Mouse (Mus musculus) embryonic facial prominence, embryonic 15.5 days (tissue): ENCODE results near the gene Mgrn1. TPM values are rescaled to one million over a fixed set of nuclear protein-coding genes. Genes with fewer than 3 reads are reported as not detected.

ENCODE experiments used
- ATAC-seq: fragments of 200-750 bp; cut with Nextera tagmentation; 2 replicates; pipeline ENCODE4 v1.8.0; 2017; ENCODE audit warnings: low read depth, moderate TSS enrichment; ENCODE audit not compliant: insufficient number of reproducible peaks, low FRiP score, low TSS enrichment
- H3K27ac ChIP-seq: fragments of 300-500 bp; sonication (generic); replicated peaks from 2 replicates; pipeline ENCODE4 v1.5.1; 2015; ENCODE audit warnings: mild to moderate bottlenecking, inconsistent platforms
- H3K27me3 ChIP-seq: fragments of 300-500 bp; sonication (generic); 2 replicates; pipeline ENCODE4 v1.6.1; 2015; ENCODE audit warnings: inconsistent platforms
- H3K36me3 ChIP-seq: fragments of 300-500 bp; sonication (generic); 2 replicates; pipeline ENCODE4 v1.6.1; 2015; ENCODE audit warnings: mild to moderate bottlenecking, inconsistent platforms
- H3K4me1 ChIP-seq: fragments of 300-500 bp; sonication (generic); 2 replicates; pipeline ENCODE4 v1.6.1; 2015; ENCODE audit warnings: inconsistent platforms
- H3K4me2 ChIP-seq: fragments of 300-500 bp; sonication (generic); replicated peaks from 2 replicates; pipeline ENCODE4 v1.6.1; 2015; ENCODE audit warnings: mild to moderate bottlenecking, inconsistent platforms
- H3K4me3 ChIP-seq: fragments of 300-500 bp; sonication (generic); replicated peaks from 2 replicates; pipeline ENCODE4 v1.5.1; 2015; ENCODE audit warnings: mild to moderate bottlenecking, inconsistent platforms
- H3K9ac ChIP-seq: fragments of 300-500 bp; sonication (generic); 2 replicates; pipeline ENCODE4 v1.6.1; 2015; ENCODE audit warnings: inconsistent platforms
- H3K9me3 ChIP-seq: fragments of 300-500 bp; sonication (generic); replicated peaks from 2 replicates; pipeline ENCODE4 v1.6.1; 2016; ENCODE audit warnings: inconsistent platforms
- WGBS: fragments of 180-500 bp; shearing (Covaris S2); methylation state at CpG from one replicate; pipeline ENCODE4 v1.1.7; 2015; 5-methylcytosine and 5-hydroxymethylcytosine counted together
- polyA plus RNA-seq: library from polyadenylated mRNA; unstranded; fragments of >200 nt; fragmentation: Nextera tagmentation; extraction: Ambion mirVana; gene quantifications from 2 replicates; pipeline ENCODE4 v1.2.1, GENCODE M21; 2015

The Mgrn1 gene
- polyA plus RNA-seq, 1 experiment from 2014 or later: 87.0 TPM

GRCm38 (mm10) chr16:4927967-4928366, 41.9 kb downstream of the Mgrn1 start:
- no peak overlapping the region for H3K4me3 ChIP-seq
- WGBS: 91% methylated on average over 7 of the region's 7 CpGs

GRCm38 (mm10) chr16:4928474-4928873, 42.4 kb downstream of the Mgrn1 start:
- no peak overlapping the region for H3K27ac ChIP-seq
- 84% methylated on average over 2 of the region's 2 CpGs for WGBS

More at GRCm38 (mm10) chr16:4927967-4928366, 41.9 kb downstream of the Mgrn1 start:
- Histone ChIP-seq H3K9me3 (no peaks in the 10 kb centered on the region), H3K4me1 (no peaks in the 10 kb centered on the region), H3K9ac (no peak overlapping the region), H3K4me2 (no peak overlapping the region), H3K27me3 (no peaks in the 10 kb centered on the region), H3K36me3 (peaks cover 95% of the 10 kb centered on the region), H3K27ac (no peak overlapping the region)
- no peak for ATAC-seq

GRCm38 (mm10) chr16:4932429-4932828, 46.4 kb downstream of the Mgrn1 start:
- H3K9ac ChIP-seq: no peak overlapping the region
- H3K27ac ChIP-seq: no peak overlapping the region
- 81% methylated on average over 3 of the region's 3 CpGs for WGBS
- no peaks in the 10 kb centered on the region for H3K27me3 ChIP-seq
- H3K4me2 ChIP-seq: no peak overlapping the region
- ATAC-seq: no peak
- H3K9me3 ChIP-seq: no peaks in the 10 kb centered on the region
- H3K4me3 ChIP-seq: no peak overlapping the region
- H3K36me3 ChIP-seq: peaks cover 95% of the 10 kb centered on the region
- H3K4me1 ChIP-seq: peaks cover 4% of the 10 kb centered on the region; the same call in 1 of the 2 replicates

More at GRCm38 (mm10) chr16:4928474-4928873, 42.4 kb downstream of the Mgrn1 start:
- H3K4me1 ChIP-seq: no peaks in the 10 kb centered on the region
- no peak overlapping the region for H3K4me2 ChIP-seq
- H3K27me3 ChIP-seq: no peaks in the 10 kb centered on the region
- no peak overlapping the region for H3K4me3 ChIP-seq
- H3K9ac ChIP-seq: no peak overlapping the region
- no peaks in the 10 kb centered on the region for H3K9me3 ChIP-seq
- no peak for ATAC-seq
- H3K36me3 ChIP-seq: peaks cover 95% of the 10 kb centered on the region

GRCm38 (mm10) chr16:4935430-4935829, 49.4 kb downstream of the Mgrn1 start:
- Histone ChIP-seq H3K4me1 (peaks cover 21% of the 10 kb centered on the region), H3K27ac (peak overlapping the region; percentile 69; the same call in 1 of the 2 replicates), H3K9ac (no peak overlapping the region), H3K9me3 (no peaks in the 10 kb centered on the region), H3K36me3 (peaks cover 76% of the 10 kb centered on the region), H3K4me2 (no peak overlapping the region), H3K4me3 (no peak overlapping the region), H3K27me3 (no peaks in the 10 kb centered on the region)
- WGBS: 95% methylated on average over 31 of the region's 31 CpGs
- ATAC-seq: no peak

- peaks cover 24% of the 10 kb centered on the region for H3K4me1 ChIP-seq
- H3K9ac ChIP-seq: no peak overlapping the region
- no peaks in the 10 kb centered on the region for H3K27me3 ChIP-seq
- no peaks in the 10 kb centered on the region for H3K9me3 ChIP-seq
- ATAC-seq: no peak
- H3K4me3 ChIP-seq: no peak overlapping the region
- WGBS: 73% methylated on average over 10 of the region's 10 CpGs
- H3K36me3 ChIP-seq: peaks cover 76% of the 10 kb centered on the region
- peak overlapping the region; percentile 69 for H3K27ac ChIP-seq
- no peak overlapping the region for H3K4me2 ChIP-seq
Observed at GRCm38 (mm10) chr16:4935931-4936703, 50.1 kb downstream of the Mgrn1 start.

GRCm38 (mm10) chr16:4937351-4938190, 51.5 kb downstream of the Mgrn1 start:
- Histone ChIP-seq H3K4me1 (peaks cover 24% of the 10 kb centered on the region), H3K9ac (no peak overlapping the region), H3K9me3 (no peaks in the 10 kb centered on the region), H3K4me2 (no peak overlapping the region), H3K27me3 (no peaks in the 10 kb centered on the region), H3K36me3 (peaks cover 77% of the 10 kb centered on the region), H3K27ac (no peak overlapping the region), H3K4me3 (no peak overlapping the region)
- ATAC-seq: no peak
- WGBS: 89% methylated on average over 8 of the region's 8 CpGs

GRCm38 (mm10) chr16:4938461-4938860, 52.4 kb downstream of the Mgrn1 start, which contains the start of gene Nudt16l1:
Nudt16l1 (plus strand) TSS chr16:4938761.
- Histone ChIP-seq H3K27ac (peak within 1 kb of the TSS; percentile 91), H3K4me3 (peak within 1 kb of the TSS; percentile 95), H3K9me3 (no peaks in the 10 kb centered on the region), H3K27me3 (no peaks in the 10 kb centered on the region), H3K36me3 (peaks cover 77% of the 10 kb centered on the region), H3K4me1 (peaks cover 24% of the 10 kb centered on the region), H3K4me2 (peak within 1 kb of the TSS; percentile 79), H3K9ac (peak within 1 kb of the TSS; percentile 99)
- WGBS: 4% methylated on average over 2 of the region's 2 CpGs
- peak; percentile 0; the same call in 1 of the 2 replicates for ATAC-seq

GRCm38 (mm10) chr16:4938989-4939388, 52.9 kb downstream of the Mgrn1 start:
- Histone ChIP-seq H3K4me2 (peak overlapping the region; percentile 79), H3K27ac (peak overlapping the region; percentile 91), H3K4me1 (peaks cover 24% of the 10 kb centered on the region), H3K4me3 (peak overlapping the region; percentile 95), H3K36me3 (peaks cover 77% of the 10 kb centered on the region), H3K9ac (peak overlapping the region; percentile 99), H3K9me3 (no peaks in the 10 kb centered on the region), H3K27me3 (no peaks in the 10 kb centered on the region)
- peak; percentile 93 for ATAC-seq
- WGBS: under 1% methylated on average over 28 of the region's 28 CpGs

GRCm38 (mm10) chr16:4939412-4939811, 53.4 kb downstream of the Mgrn1 start:
- Histone ChIP-seq H3K4me3 (peak overlapping the region; percentile 95), H3K4me1 (peaks cover 24% of the 10 kb centered on the region), H3K36me3 (peaks cover 75% of the 10 kb centered on the region), H3K4me2 (peak overlapping the region; percentile 79), H3K27ac (peak overlapping the region; percentile 91), H3K27me3 (no peaks in the 10 kb centered on the region), H3K9ac (peak overlapping the region; percentile 99), H3K9me3 (no peaks in the 10 kb centered on the region)
- peak; percentile 52 for ATAC-seq
- 4% methylated on average over 16 of the region's 16 CpGs for WGBS

- WGBS: 82% methylated on average over 10 of the region's 10 CpGs
- ATAC-seq: no peak
- no peaks in the 10 kb centered on the region for H3K9me3 ChIP-seq
- peaks cover 74% of the 10 kb centered on the region for H3K36me3 ChIP-seq
- H3K27ac ChIP-seq: no peak overlapping the region
- peak overlapping the region; percentile 79; the same call in 1 of the 2 replicates for H3K4me2 ChIP-seq
- no peak overlapping the region for H3K9ac ChIP-seq
- peak overlapping the region; percentile 95; the same call in 1 of the 2 replicates for H3K4me3 ChIP-seq
- H3K4me1 ChIP-seq: peaks cover 24% of the 10 kb centered on the region
- H3K27me3 ChIP-seq: no peaks in the 10 kb centered on the region
Observed at GRCm38 (mm10) chr16:4940311-4940850, 54.3 kb downstream of the Mgrn1 start.

GRCm38 (mm10) chr16:4941016-4941415, 55.0 kb downstream of the Mgrn1 start:
- no peak for ATAC-seq
- H3K4me1 ChIP-seq: peaks cover 21% of the 10 kb centered on the region
- H3K27ac ChIP-seq: no peak overlapping the region

More at GRCm38 (mm10) chr16:4941016-4941415, 55.0 kb downstream of the Mgrn1 start:
- Histone ChIP-seq H3K9ac (no peak overlapping the region), H3K36me3 (peaks cover 73% of the 10 kb centered on the region), H3K27me3 (no peaks in the 10 kb centered on the region), H3K4me2 (no peak overlapping the region), H3K4me3 (no peak overlapping the region), H3K9me3 (no peaks in the 10 kb centered on the region)
